Mouse (Mus musculus) intestine, postnatal 0 days (tissue): ENCODE data around the gene Rsph9. TPM values are rescaled to one million over a fixed set of nuclear protein-coding genes. Genes with fewer than 3 reads are reported as not detected.

Experiments
- ATAC-seq: fragments of 200-750 bp; cut with Nextera tagmentation; 2 replicates; pipeline ENCODE4 v1.8.0; 2017; ENCODE audit warnings: mild to moderate bottlenecking, moderate TSS enrichment, moderate library complexity
- H3K27ac ChIP-seq: fragments of 300-500 bp; sonication (generic); 2 replicates; pipeline ENCODE4 v1.5.1; 2014; ENCODE audit warnings: mild to moderate bottlenecking, low read depth, low read length, moderate library complexity
- H3K27me3 ChIP-seq: fragments of 300-500 bp; sonication (generic); replicated peaks from 2 replicates; pipeline ENCODE4 v1.6.1; 2014; ENCODE audit warnings: low read length, mixed read lengths; ENCODE audit not compliant: control insufficient read depth, insufficient read depth
- H3K36me3 ChIP-seq: fragments of 300-500 bp; sonication (generic); 2 replicates; pipeline ENCODE4 v1.6.1; 2014; ENCODE audit warnings: mild to moderate bottlenecking, moderate library complexity; ENCODE audit not compliant: control insufficient read depth, insufficient read depth
- H3K4me1 ChIP-seq: fragments of 300-500 bp; sonication (generic); replicated peaks from 2 replicates; pipeline ENCODE4 v1.6.1; 2014; ENCODE audit warnings: antibody characterized with exemption, low read length, mixed read lengths; ENCODE audit not compliant: control insufficient read depth, insufficient read depth
- H3K4me2 ChIP-seq: fragments of 300-500 bp; sonication (generic); replicated peaks from 2 replicates; pipeline ENCODE4 v1.6.1; 2014; ENCODE audit warnings: low read depth, mild to moderate bottlenecking, moderate library complexity
- H3K4me3 ChIP-seq: fragments of 300-500 bp; sonication (generic); 2 replicates; pipeline ENCODE4 v1.5.1; 2014; ENCODE audit warnings: low read depth, low read length
- H3K9ac ChIP-seq: fragments of 300-500 bp; sonication (generic); 2 replicates; pipeline ENCODE4 v1.6.1; 2014; ENCODE audit warnings: mild to moderate bottlenecking, low read depth, low read length
- H3K9me3 ChIP-seq: fragments of 300-500 bp; sonication (generic); 2 replicates; pipeline ENCODE4 v1.6.1; 2016; ENCODE audit warnings: mixed run types; ENCODE audit not compliant: control insufficient read depth
- CTCF ChIP-seq: sonication (generic); IDR thresholded peaks from 2 replicates; pipeline ENCODE4 v1.5.1; 2016; ENCODE audit warnings: low read depth, mild to moderate bottlenecking, control low read depth, antibody characterized with exemption, moderate library complexity
- WGBS: fragments of 180-500 bp; shearing (Covaris S2); extraction: QIAGEN DNeasy Blood & Tissue Kit; methylation state at CpG from one replicate; pipeline ENCODE4 v1.1.7; 2014; 5-methylcytosine and 5-hydroxymethylcytosine counted together
- polyA plus RNA-seq: library from polyadenylated mRNA; unstranded; fragments of >200 nt; fragmentation: Nextera tagmentation; extraction: Ambion mirVana; gene quantifications from 2 replicates; pipeline ENCODE4 v1.2.1, GENCODE M21; 2015

The Rsph9 gene
- polyA plus RNA-seq, 1 experiment from 2014 or later, result 5.1 TPM

- Histone ChIP-seq H3K9ac (no peak overlapping the region), H3K4me3 (no peak overlapping the region), H3K27ac (no peak overlapping the region), H3K9me3 (no peaks in the 10 kb centered on the region), H3K27me3 (no peaks in the 10 kb centered on the region), H3K4me2 (no peak overlapping the region), H3K36me3 (no peaks in the 10 kb centered on the region), H3K4me1 (peaks cover 7% of the 10 kb centered on the region; the same call in 1 of the 2 replicates)
- no peak for TF ChIP-seq CTCF
- 68% methylated on average over 5 of the region's 5 CpGs for WGBS
- ATAC-seq, result no peak
Measured at GRCm38 (mm10) chr17:46156680-46157079, 12.7 kb upstream of the Rsph9 start.

- no peak for ATAC-seq
- no peak for TF ChIP-seq CTCF
- Histone ChIP-seq H3K4me1 (peaks cover 3% of the 10 kb centered on the region; the same call in 1 of the 2 replicates), H3K4me3 (no peak overlapping the region), H3K27ac (no peak overlapping the region), H3K36me3 (no peaks in the 10 kb centered on the region), H3K27me3 (no peaks in the 10 kb centered on the region), H3K9me3 (no peaks in the 10 kb centered on the region), H3K9ac (no peak overlapping the region), H3K4me2 (no peak overlapping the region)
- 92% methylated on average over 3 of the region's 3 CpGs for WGBS
Measured at GRCm38 (mm10) chr17:46154336-46154735, 10.3 kb upstream of the Rsph9 start.

GRCm38 (mm10) chr17:46152847-46153782 is 9.1 kb upstream of the Rsph9 start, which contains the start of gene Mad2l1bp:
Gene Mad2l1bp (minus strand): TSS chr17:46153553.
- peak within 1 kb of the TSS; percentile 82 for H3K4me2 ChIP-seq

GRCm38 (mm10) chr17:46139872-46140271 is 4.1 kb downstream of the Rsph9 start:
- H3K4me3 ChIP-seq, result no peak overlapping the region
- H3K36me3 ChIP-seq, result no peaks in the 10 kb centered on the region
- H3K9ac ChIP-seq, result no peak overlapping the region
- H3K27ac ChIP-seq, result no peak overlapping the region
- WGBS, result 88% methylated on average over 3 of the region's 3 CpGs
- H3K9me3 ChIP-seq, result no peaks in the 10 kb centered on the region
- no peaks in the 10 kb centered on the region for H3K4me1 ChIP-seq
- H3K4me2 ChIP-seq, result no peak overlapping the region
- ATAC-seq, result no peak
- no peaks in the 10 kb centered on the region for H3K27me3 ChIP-seq
- TF ChIP-seq CTCF, result no peak

More at GRCm38 (mm10) chr17:46152847-46153782, 9.1 kb upstream of the Rsph9 start, which contains the start of gene Mad2l1bp:
- peak within 1 kb of the TSS; percentile 74 for H3K9ac ChIP-seq
- peaks cover 11% of the 10 kb centered on the region; the same call in 1 of the 2 replicates for H3K36me3 ChIP-seq
- 2% methylated on average over 33 of the region's 33 CpGs for WGBS
- ATAC-seq, result peak; percentile 82
- H3K4me3 ChIP-seq, result peak within 1 kb of the TSS; percentile 72
- H3K27me3 ChIP-seq, result no peaks in the 10 kb centered on the region
- no peaks in the 10 kb centered on the region for H3K9me3 ChIP-seq
- TF ChIP-seq CTCF, result no peak
- H3K4me1 ChIP-seq, result no peaks in the 10 kb centered on the region
- peak within 1 kb of the TSS; percentile 80 for H3K27ac ChIP-seq

GRCm38 (mm10) chr17:46138563-46139236 is 5.3 kb downstream of the Rsph9 start:
- H3K9me3 ChIP-seq, result no peaks in the 10 kb centered on the region
- H3K36me3 ChIP-seq, result no peaks in the 10 kb centered on the region
- H3K9ac ChIP-seq, result no peak overlapping the region
- WGBS, result 62% methylated on average over 8 of the region's 8 CpGs
- H3K27me3 ChIP-seq, result no peaks in the 10 kb centered on the region
- no peak overlapping the region for H3K4me3 ChIP-seq
- H3K4me2 ChIP-seq, result no peak overlapping the region
- H3K27ac ChIP-seq, result no peak overlapping the region
- ATAC-seq, result no peak
- no peaks in the 10 kb centered on the region for H3K4me1 ChIP-seq
- no peak for TF ChIP-seq CTCF

- H3K4me3 ChIP-seq, result no peak overlapping the region
- no peaks in the 10 kb centered on the region for H3K9me3 ChIP-seq
- peaks cover 9% of the 10 kb centered on the region for H3K36me3 ChIP-seq
- H3K4me1 ChIP-seq, result no peaks in the 10 kb centered on the region
- H3K27me3 ChIP-seq, result no peaks in the 10 kb centered on the region
- H3K27ac ChIP-seq, result no peak overlapping the region
- H3K9ac ChIP-seq, result no peak overlapping the region
- ATAC-seq, result no peak
- TF ChIP-seq CTCF, result no peak
- no peak overlapping the region for H3K4me2 ChIP-seq
- 55% methylated on average over 8 of the region's 8 CpGs for WGBS
Measured at GRCm38 (mm10) chr17:46132862-46133261, 11.2 kb downstream of the Rsph9 start.
